Mouse (Mus musculus): ENCODE data around the gene Drosha. TPM values are rescaled to one million over a fixed set of nuclear protein-coding genes. Genes with fewer than 3 reads are reported as not detected.
A peak's percentile ranks its signal among the peaks of the same experiment; 100 is the strongest.

Gene Drosha
- polyA plus RNA-seq, 1 experiment from 2014 or later: 61.9 TPM

GRCm38 (mm10) chr15:12875442-12876176 lies 51.0 kb downstream of the Drosha start:
- H3K4me3 ChIP-seq (replicated peaks; ENCODE audit: low read length): no peak overlapping the region
- no peaks in the 10 kb centered on the region for H3K9me3 ChIP-seq (ENCODE audit: control insufficient read depth, low read length)
- H3K27me3 ChIP-seq (replicated peaks; ENCODE audit: control insufficient read depth, insufficient read depth, low read length): no peaks in the 10 kb centered on the region
- H3K36me3 ChIP-seq (ENCODE audit: control insufficient read depth, insufficient read depth): peaks cover 6% of the 10 kb centered on the region; the same call in 1 of the 2 replicates
- 46% methylated on average over 18 of the region's 18 CpGs for WGBS
- peaks cover 10% of the 10 kb centered on the region for H3K4me1 ChIP-seq (replicated peaks; ENCODE audit: control insufficient read depth, insufficient read depth, low read length)
- no peak overlapping the region for H3K27ac ChIP-seq (ENCODE audit: low read length)
- H3K9ac ChIP-seq (replicated peaks; ENCODE audit: low read depth, low read length): no peak overlapping the region
- ATAC-seq: peak; percentile 54
- no peak overlapping the region for H3K4me2 ChIP-seq (ENCODE audit: low read length)

- ATAC-seq: peak; percentile 47
- 78% methylated on average over 2 of the region's 2 CpGs for WGBS
- H3K4me2 ChIP-seq (ENCODE audit: low read length): no peak overlapping the region
- H3K36me3 ChIP-seq (ENCODE audit: control insufficient read depth, insufficient read depth): peaks cover 6% of the 10 kb centered on the region; the same call in 1 of the 2 replicates
- peaks cover 10% of the 10 kb centered on the region for H3K4me1 ChIP-seq (replicated peaks; ENCODE audit: control insufficient read depth, insufficient read depth, low read length)
- H3K27ac ChIP-seq (ENCODE audit: low read length): no peak overlapping the region
- H3K27me3 ChIP-seq (replicated peaks; ENCODE audit: control insufficient read depth, insufficient read depth, low read length): no peaks in the 10 kb centered on the region
- no peak overlapping the region for H3K4me3 ChIP-seq (replicated peaks; ENCODE audit: low read length)
- H3K9me3 ChIP-seq (ENCODE audit: control insufficient read depth, low read length): no peaks in the 10 kb centered on the region
- no peak overlapping the region for H3K9ac ChIP-seq (replicated peaks; ENCODE audit: low read depth, low read length)
Observed at GRCm38 (mm10) chr15:12876266-12876665, 51.7 kb downstream of the Drosha start.

GRCm38 (mm10) chr15:12876881-12877280 lies 52.3 kb downstream of the Drosha start:
- ATAC-seq: no peak
- Histone ChIP-seq H3K27ac (ENCODE audit: low read length) (no peak overlapping the region), H3K27me3 (replicated peaks; ENCODE audit: control insufficient read depth, insufficient read depth, low read length) (no peaks in the 10 kb centered on the region), H3K4me3 (replicated peaks; ENCODE audit: low read length) (no peak overlapping the region), H3K9me3 (ENCODE audit: control insufficient read depth, low read length) (no peaks in the 10 kb centered on the region), H3K4me2 (ENCODE audit: low read length) (no peak overlapping the region), H3K36me3 (ENCODE audit: control insufficient read depth, insufficient read depth) (peaks cover 6% of the 10 kb centered on the region; the same call in 1 of the 2 replicates), H3K4me1 (replicated peaks; ENCODE audit: control insufficient read depth, insufficient read depth, low read length) (peaks cover 10% of the 10 kb centered on the region), H3K9ac (replicated peaks; ENCODE audit: low read depth, low read length) (no peak overlapping the region)
- WGBS: 90% methylated on average over 4 of the region's 4 CpGs

- H3K4me1 ChIP-seq (replicated peaks; ENCODE audit: control insufficient read depth, insufficient read depth, low read length): peaks cover 10% of the 10 kb centered on the region
- no peak overlapping the region for H3K4me2 ChIP-seq (ENCODE audit: low read length)
- WGBS: 72% methylated on average over 12 of the region's 12 CpGs
- no peak overlapping the region for H3K4me3 ChIP-seq (replicated peaks; ENCODE audit: low read length)
- no peak for ATAC-seq
- H3K27ac ChIP-seq (ENCODE audit: low read length): no peak overlapping the region
- H3K9ac ChIP-seq (replicated peaks; ENCODE audit: low read depth, low read length): no peak overlapping the region
- no peaks in the 10 kb centered on the region for H3K9me3 ChIP-seq (ENCODE audit: control insufficient read depth, low read length)
- no peaks in the 10 kb centered on the region for H3K27me3 ChIP-seq (replicated peaks; ENCODE audit: control insufficient read depth, insufficient read depth, low read length)
- peaks cover 12% of the 10 kb centered on the region for H3K36me3 ChIP-seq (ENCODE audit: control insufficient read depth, insufficient read depth)
Observed at GRCm38 (mm10) chr15:12877934-12878333, 53.3 kb downstream of the Drosha start.

- Histone ChIP-seq H3K36me3 (ENCODE audit: control insufficient read depth, insufficient read depth) (peaks cover 17% of the 10 kb centered on the region), H3K4me3 (replicated peaks; ENCODE audit: low read length) (no peak overlapping the region), H3K27ac (ENCODE audit: low read length) (no peak overlapping the region), H3K4me1 (replicated peaks; ENCODE audit: control insufficient read depth, insufficient read depth, low read length) (peaks cover 10% of the 10 kb centered on the region), H3K9me3 (ENCODE audit: control insufficient read depth, low read length) (no peaks in the 10 kb centered on the region), H3K4me2 (ENCODE audit: low read length) (no peak overlapping the region), H3K27me3 (replicated peaks; ENCODE audit: control insufficient read depth, insufficient read depth, low read length) (no peaks in the 10 kb centered on the region), H3K9ac (replicated peaks; ENCODE audit: low read depth, low read length) (no peak overlapping the region)
- WGBS: 75% methylated on average over 9 of the region's 9 CpGs
- no peak for ATAC-seq
Observed at GRCm38 (mm10) chr15:12878581-12878980, 54.0 kb downstream of the Drosha start.

GRCm38 (mm10) chr15:12879937-12880336 lies 55.3 kb downstream of the Drosha start:
- Histone ChIP-seq H3K4me1 (replicated peaks; ENCODE audit: control insufficient read depth, insufficient read depth, low read length) (peaks cover 6% of the 10 kb centered on the region), H3K9ac (replicated peaks; ENCODE audit: low read depth, low read length) (no peak overlapping the region), H3K9me3 (ENCODE audit: control insufficient read depth, low read length) (no peaks in the 10 kb centered on the region), H3K27ac (ENCODE audit: low read length) (no peak overlapping the region), H3K36me3 (ENCODE audit: control insufficient read depth, insufficient read depth) (peaks cover 23% of the 10 kb centered on the region), H3K27me3 (replicated peaks; ENCODE audit: control insufficient read depth, insufficient read depth, low read length) (no peaks in the 10 kb centered on the region), H3K4me2 (ENCODE audit: low read length) (no peak overlapping the region), H3K4me3 (replicated peaks; ENCODE audit: low read length) (no peak overlapping the region)
- ATAC-seq: no peak
- WGBS: 96% methylated on average over 8 of the region's 8 CpGs

- H3K4me1 ChIP-seq (replicated peaks; ENCODE audit: control insufficient read depth, insufficient read depth, low read length): no peaks in the 10 kb centered on the region
- no peak overlapping the region for H3K4me3 ChIP-seq (replicated peaks; ENCODE audit: low read length)
- H3K36me3 ChIP-seq (ENCODE audit: control insufficient read depth, insufficient read depth): peaks cover 32% of the 10 kb centered on the region
- H3K27ac ChIP-seq (ENCODE audit: low read length): no peak overlapping the region
- no peaks in the 10 kb centered on the region for H3K27me3 ChIP-seq (replicated peaks; ENCODE audit: control insufficient read depth, insufficient read depth, low read length)
- H3K9me3 ChIP-seq (ENCODE audit: control insufficient read depth, low read length): no peaks in the 10 kb centered on the region
- H3K9ac ChIP-seq (replicated peaks; ENCODE audit: low read depth, low read length): no peak overlapping the region
- H3K4me2 ChIP-seq (ENCODE audit: low read length): no peak overlapping the region
- 0 out of 2 replicates have a peak, but pooled peaks have one; percentile 32 for ATAC-seq
- WGBS: 77% methylated on average over 15 of the region's 15 CpGs
Observed at GRCm38 (mm10) chr15:12884855-12885254, 60.2 kb downstream of the Drosha start.

- Histone ChIP-seq H3K9ac (replicated peaks; ENCODE audit: low read depth, low read length) (no peak overlapping the region), H3K4me3 (replicated peaks; ENCODE audit: low read length) (no peak overlapping the region), H3K4me1 (replicated peaks; ENCODE audit: control insufficient read depth, insufficient read depth, low read length) (no peaks in the 10 kb centered on the region), H3K27me3 (replicated peaks; ENCODE audit: control insufficient read depth, insufficient read depth, low read length) (no peaks in the 10 kb centered on the region), H3K27ac (ENCODE audit: low read length) (no peak overlapping the region), H3K9me3 (ENCODE audit: control insufficient read depth, low read length) (no peaks in the 10 kb centered on the region), H3K4me2 (ENCODE audit: low read length) (no peak overlapping the region), H3K36me3 (ENCODE audit: control insufficient read depth, insufficient read depth) (peaks cover 35% of the 10 kb centered on the region)
- 90% methylated on average over 11 of the region's 11 CpGs for WGBS
- no peak for ATAC-seq
Observed at GRCm38 (mm10) chr15:12885361-12885760, 60.7 kb downstream of the Drosha start.

GRCm38 (mm10) chr15:12887206-12887605 lies 62.6 kb downstream of the Drosha start:
- Histone ChIP-seq H3K36me3 (ENCODE audit: control insufficient read depth, insufficient read depth) (peaks cover 37% of the 10 kb centered on the region), H3K27ac (ENCODE audit: low read length) (no peak overlapping the region), H3K9me3 (ENCODE audit: control insufficient read depth, low read length) (no peaks in the 10 kb centered on the region), H3K4me2 (ENCODE audit: low read length) (no peak overlapping the region), H3K27me3 (replicated peaks; ENCODE audit: control insufficient read depth, insufficient read depth, low read length) (no peaks in the 10 kb centered on the region), H3K9ac (replicated peaks; ENCODE audit: low read depth, low read length) (no peak overlapping the region), H3K4me1 (replicated peaks; ENCODE audit: control insufficient read depth, insufficient read depth, low read length) (no peaks in the 10 kb centered on the region), H3K4me3 (replicated peaks; ENCODE audit: low read length) (no peak overlapping the region)
- WGBS: 92% methylated on average over 8 of the region's 8 CpGs
- no peak for ATAC-seq

Measured in forebrain, embryonic 16.5 days (tissue).